Mouse (Mus musculus) midbrain, embryonic 12.5 days (tissue): Measurements from ENCODE around the gene Il15ra. TPM values are rescaled to one million over a fixed set of nuclear protein-coding genes. Genes with fewer than 3 reads are reported as not detected.

Source experiments
- ATAC-seq: fragments of 200-750 bp; cut with Nextera tagmentation; 2 replicates; pipeline ENCODE4 v1.8.0; 2017; ENCODE audit warnings: low read depth, moderate TSS enrichment, moderate library complexity; ENCODE audit not compliant: low FRiP score
- H3K27ac ChIP-seq: fragments of 300-500 bp; sonication (generic); replicated peaks from 2 replicates; pipeline ENCODE4 v1.5.1; 2016; ENCODE audit warnings: mild to moderate bottlenecking
- H3K27me3 ChIP-seq: fragments of 300-500 bp; sonication (generic); 2 replicates; pipeline ENCODE4 v1.6.1; 2016; ENCODE audit warnings: mild to moderate bottlenecking
- H3K36me3 ChIP-seq: fragments of 300-500 bp; sonication (generic); 2 replicates; pipeline ENCODE4 v1.6.1; 2016
- H3K4me1 ChIP-seq: fragments of 300-500 bp; sonication (generic); 2 replicates; pipeline ENCODE4 v1.6.1; 2016
- H3K4me2 ChIP-seq: fragments of 300-500 bp; sonication (generic); replicated peaks from 2 replicates; pipeline ENCODE4 v1.6.1; 2016; ENCODE audit warnings: mild to moderate bottlenecking, moderate library complexity
- H3K4me3 ChIP-seq: fragments of 300-500 bp; sonication (generic); 2 replicates; pipeline ENCODE4 v1.5.1; 2016; ENCODE audit warnings: mild to moderate bottlenecking
- H3K9ac ChIP-seq: fragments of 300-500 bp; sonication (generic); replicated peaks from 2 replicates; pipeline ENCODE4 v1.6.1; 2016; ENCODE audit warnings: mild to moderate bottlenecking, moderate library complexity
- H3K9me3 ChIP-seq: fragments of 300-500 bp; sonication (generic); 2 replicates; pipeline ENCODE4 v1.6.1; 2016; ENCODE audit warnings: mild to moderate bottlenecking
- WGBS: fragments of 180-500 bp; shearing (Covaris S2); methylation state at CpG from one replicate; pipeline ENCODE4 v1.1.7; 2016; 5-methylcytosine and 5-hydroxymethylcytosine counted together
- polyA plus RNA-seq: library from polyadenylated mRNA; unstranded; fragments of >200 nt; fragmentation: Nextera tagmentation; extraction: Ambion mirVana; gene quantifications from 2 replicates; pipeline ENCODE4 v1.2.1, GENCODE M21; 2016

The Il15ra gene
- polyA plus RNA-seq, 1 experiment from 2014 or later, result 0.91 TPM

DNA sequence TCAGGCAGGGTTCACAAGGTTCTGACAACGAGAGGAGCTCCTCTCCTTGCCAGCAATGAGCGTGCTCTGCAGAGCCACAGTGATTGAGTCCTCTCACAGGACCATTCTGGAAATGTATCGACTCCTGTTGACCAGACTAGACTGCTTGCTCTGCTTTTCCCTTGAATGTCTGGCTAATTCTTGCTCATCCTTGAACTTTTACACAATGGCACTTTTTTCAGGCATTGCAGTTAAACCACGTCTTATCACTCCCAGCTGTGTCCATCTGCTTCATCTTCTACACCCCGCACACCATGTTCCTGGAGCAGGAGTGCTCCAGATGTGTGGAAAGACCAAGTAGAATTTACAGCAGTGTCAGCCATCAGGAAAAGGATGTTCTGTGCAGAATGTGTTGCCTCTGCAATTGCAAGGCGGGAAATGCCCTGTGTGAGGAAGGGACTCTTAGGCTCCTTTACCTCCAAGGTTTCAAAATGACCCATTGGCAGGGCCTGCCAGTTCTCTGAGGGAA, 7.4 kb downstream of the Il15ra start:
- no peaks in the 10 kb centered on the region for H3K36me3 ChIP-seq
- H3K9ac ChIP-seq, result no peak overlapping the region
- ATAC-seq, result no peak
- H3K9me3 ChIP-seq, result no peaks in the 10 kb centered on the region
- 85% methylated on average over 6 of the region's 6 CpGs for WGBS
- H3K4me3 ChIP-seq, result no peak overlapping the region
- no peak overlapping the region for H3K27ac ChIP-seq
- peaks cover 6% of the 10 kb centered on the region; the same call in 1 of the 2 replicates for H3K27me3 ChIP-seq
- H3K4me2 ChIP-seq, result no peak overlapping the region
- H3K4me1 ChIP-seq, result no peaks in the 10 kb centered on the region

GRCm38 (mm10) chr2:11713021-11713420, 7.9 kb downstream of the Il15ra start:
- no peak for ATAC-seq
- H3K27ac ChIP-seq, result no peak overlapping the region
- H3K9me3 ChIP-seq, result no peaks in the 10 kb centered on the region
- no peaks in the 10 kb centered on the region for H3K36me3 ChIP-seq
- H3K9ac ChIP-seq, result no peak overlapping the region
- H3K4me2 ChIP-seq, result no peak overlapping the region
- 81% methylated on average over 3 of the region's 3 CpGs for WGBS
- no peaks in the 10 kb centered on the region for H3K4me1 ChIP-seq
- H3K4me3 ChIP-seq, result no peak overlapping the region
- H3K27me3 ChIP-seq, result peaks cover 6% of the 10 kb centered on the region; the same call in 1 of the 2 replicates

DNA sequence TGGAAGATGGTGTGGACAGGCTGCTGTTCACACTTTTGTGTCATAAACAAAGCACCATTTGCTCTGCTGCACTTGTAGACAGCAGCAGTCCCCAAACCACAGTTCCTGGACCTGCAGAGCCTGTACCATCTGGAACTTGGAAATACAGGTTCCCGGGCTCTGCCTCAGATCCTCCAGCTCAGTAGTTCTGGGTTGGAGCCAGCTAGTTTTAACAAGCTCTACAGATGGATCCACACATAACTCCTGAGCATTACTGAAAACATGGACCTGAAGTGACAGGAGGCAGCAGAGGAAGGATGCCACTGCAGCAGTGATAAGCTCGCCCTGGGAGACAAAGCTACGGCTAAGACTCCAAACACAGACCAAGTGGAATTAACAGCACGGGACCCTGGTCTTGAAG, 9.4 kb downstream of the Il15ra start:
- Histone ChIP-seq H3K4me1 (no peaks in the 10 kb centered on the region), H3K9ac (no peak overlapping the region), H3K27ac (no peak overlapping the region), H3K4me2 (no peak overlapping the region), H3K36me3 (no peaks in the 10 kb centered on the region), H3K4me3 (no peak overlapping the region), H3K9me3 (no peaks in the 10 kb centered on the region), H3K27me3 (no peaks in the 10 kb centered on the region)
- WGBS, result 87% methylated on average over 4 of the region's 4 CpGs
- ATAC-seq, result no peak

- H3K4me1 ChIP-seq, result no peaks in the 10 kb centered on the region
- no peaks in the 10 kb centered on the region for H3K27me3 ChIP-seq
- H3K27ac ChIP-seq, result no peak overlapping the region
- 84% methylated on average over 2 of the region's 2 CpGs for WGBS
- no peak for ATAC-seq
- no peak overlapping the region for H3K4me2 ChIP-seq
- H3K9me3 ChIP-seq, result no peaks in the 10 kb centered on the region
- no peak overlapping the region for H3K4me3 ChIP-seq
- no peaks in the 10 kb centered on the region for H3K36me3 ChIP-seq
- no peak overlapping the region for H3K9ac ChIP-seq
Observed at GRCm38 (mm10) chr2:11718573-11718972, 13.5 kb downstream of the Il15ra start.

- H3K4me2 ChIP-seq, result no peak overlapping the region
- no peaks in the 10 kb centered on the region for H3K4me1 ChIP-seq
- no peaks in the 10 kb centered on the region for H3K27me3 ChIP-seq
- no peak overlapping the region for H3K4me3 ChIP-seq
- no peak overlapping the region for H3K9ac ChIP-seq
- H3K9me3 ChIP-seq, result no peaks in the 10 kb centered on the region
- 90% methylated on average over 9 of the region's 9 CpGs for WGBS
- ATAC-seq, result no peak
- no peak overlapping the region for H3K27ac ChIP-seq
- H3K36me3 ChIP-seq, result no peaks in the 10 kb centered on the region
Observed at GRCm38 (mm10) chr2:11722564-11722963, 17.5 kb downstream of the Il15ra start.

DNA sequence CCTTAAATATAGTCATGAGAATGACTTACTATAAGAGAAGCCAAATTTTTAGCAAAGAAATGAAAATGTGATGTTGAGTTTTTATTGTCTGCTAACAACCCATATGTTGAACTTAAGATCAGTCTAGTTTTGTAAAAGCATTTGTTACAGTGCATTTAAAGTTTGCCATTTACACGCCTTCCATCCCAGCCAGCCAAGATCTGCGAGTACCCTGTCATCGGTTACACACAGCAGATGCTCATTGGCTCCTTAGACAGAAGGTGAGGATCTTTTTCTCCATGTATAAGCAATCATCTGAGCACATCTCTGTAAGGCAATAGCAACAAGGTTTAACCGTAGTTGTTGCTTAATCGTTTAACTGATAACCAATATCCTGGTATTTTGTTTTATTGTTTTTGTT, 22.5 kb downstream of the Il15ra start:
- no peak for ATAC-seq

GRCm38 (mm10) chr2:11729091-11729490, 24.0 kb downstream of the Il15ra start:
- no peaks in the 10 kb centered on the region for H3K4me1 ChIP-seq
- H3K36me3 ChIP-seq, result no peaks in the 10 kb centered on the region
- no peak overlapping the region for H3K4me2 ChIP-seq
- no peak for ATAC-seq
- H3K9ac ChIP-seq, result no peak overlapping the region
- 68% methylated on average over 3 of the region's 3 CpGs for WGBS
- no peak overlapping the region for H3K4me3 ChIP-seq
- H3K9me3 ChIP-seq, result no peaks in the 10 kb centered on the region
- no peak overlapping the region for H3K27ac ChIP-seq
- no peaks in the 10 kb centered on the region for H3K27me3 ChIP-seq

More for the DNA sequence above, 22.5 kb downstream of the Il15ra start:
- 94% methylated on average over 5 of the region's 5 CpGs for WGBS
- Histone ChIP-seq H3K4me1 (no peaks in the 10 kb centered on the region), H3K4me3 (no peak overlapping the region), H3K9ac (no peak overlapping the region), H3K27me3 (no peaks in the 10 kb centered on the region), H3K36me3 (no peaks in the 10 kb centered on the region), H3K9me3 (no peaks in the 10 kb centered on the region), H3K27ac (no peak overlapping the region), H3K4me2 (no peak overlapping the region)

DNA sequence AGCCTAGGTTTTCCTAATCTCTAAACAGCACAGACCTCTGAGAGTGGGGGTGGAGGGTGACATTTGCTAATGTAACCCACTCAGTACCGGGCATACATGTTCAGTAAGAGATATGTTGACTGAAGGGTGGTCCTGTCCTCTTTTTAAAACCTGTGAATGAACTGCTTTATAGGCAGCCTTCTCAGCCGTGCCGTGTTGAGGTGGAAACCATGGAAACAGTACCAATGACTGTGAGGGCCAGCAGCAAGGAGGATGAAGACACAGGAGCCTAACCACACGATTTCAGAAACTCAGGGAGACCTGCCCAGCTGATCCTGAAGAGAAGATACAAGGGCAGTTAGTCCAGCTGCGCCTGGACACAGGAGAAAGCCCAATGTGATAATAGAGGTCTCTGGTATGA, 27.9 kb downstream of the Il15ra start:
- Histone ChIP-seq H3K4me3 (no peak overlapping the region), H3K9me3 (no peaks in the 10 kb centered on the region), H3K27ac (no peak overlapping the region), H3K4me1 (no peaks in the 10 kb centered on the region), H3K27me3 (no peaks in the 10 kb centered on the region), H3K4me2 (no peak overlapping the region), H3K9ac (no peak overlapping the region), H3K36me3 (no peaks in the 10 kb centered on the region)
- ATAC-seq, result no peak
- 63% methylated on average over 5 of the region's 5 CpGs for WGBS

DNA sequence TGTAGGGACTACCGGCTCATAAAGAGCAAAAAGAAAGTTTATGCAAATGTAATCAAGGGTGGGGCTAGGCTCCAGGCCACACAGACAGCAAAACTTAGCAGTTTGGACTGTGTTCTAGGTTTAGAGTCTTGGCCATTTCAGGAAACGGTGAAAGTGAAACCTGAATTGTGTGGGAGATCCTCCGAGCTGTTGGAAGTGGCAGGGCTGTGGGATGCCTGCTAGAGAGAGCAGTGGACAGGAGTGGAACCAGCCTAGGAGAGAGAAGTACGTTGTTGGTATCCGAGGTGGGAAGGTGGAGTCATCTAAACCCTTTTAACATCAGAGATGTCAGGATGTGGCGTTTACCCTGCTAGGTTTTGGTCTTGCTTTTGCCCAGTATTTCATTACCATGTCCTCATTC, 30.8 kb downstream of the Il15ra start:
- no peak overlapping the region for H3K4me2 ChIP-seq
- ATAC-seq, result no peak
- H3K9ac ChIP-seq, result no peak overlapping the region
- no peak overlapping the region for H3K27ac ChIP-seq
- peaks cover 23% of the 10 kb centered on the region for H3K36me3 ChIP-seq
- 90% methylated on average over 6 of the region's 6 CpGs for WGBS
- H3K27me3 ChIP-seq, result no peaks in the 10 kb centered on the region
- H3K4me1 ChIP-seq, result no peaks in the 10 kb centered on the region
- no peak overlapping the region for H3K4me3 ChIP-seq
- H3K9me3 ChIP-seq, result no peaks in the 10 kb centered on the region

DNA sequence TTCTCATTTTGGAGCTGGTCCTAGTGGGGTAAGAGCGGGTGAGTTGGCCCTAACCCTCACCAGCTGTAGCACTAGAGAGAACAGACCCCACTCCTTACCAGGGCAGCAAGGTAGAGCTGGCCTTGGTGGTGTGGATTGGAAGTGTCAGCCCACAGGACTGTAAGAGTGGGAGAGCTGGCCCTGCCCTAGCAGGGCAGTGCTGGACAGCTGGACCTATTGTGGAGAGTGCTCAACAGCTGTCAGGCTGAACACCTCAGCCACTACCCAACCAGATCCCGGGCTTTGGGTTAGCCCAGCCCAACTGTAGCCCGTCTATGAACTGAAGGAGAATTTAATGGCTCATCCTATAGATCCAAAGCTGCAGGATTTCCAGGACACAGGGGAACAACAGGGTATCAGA, 33.7 kb downstream of the Il15ra start:
- Histone ChIP-seq H3K27me3 (no peaks in the 10 kb centered on the region), H3K9ac (no peak overlapping the region), H3K4me1 (no peaks in the 10 kb centered on the region), H3K9me3 (no peaks in the 10 kb centered on the region), H3K36me3 (peaks cover 52% of the 10 kb centered on the region), H3K4me2 (no peak overlapping the region), H3K4me3 (no peak overlapping the region), H3K27ac (no peak overlapping the region)
- no peak for ATAC-seq
- WGBS, result 92% methylated on average over 3 of the region's 3 CpGs

DNA sequence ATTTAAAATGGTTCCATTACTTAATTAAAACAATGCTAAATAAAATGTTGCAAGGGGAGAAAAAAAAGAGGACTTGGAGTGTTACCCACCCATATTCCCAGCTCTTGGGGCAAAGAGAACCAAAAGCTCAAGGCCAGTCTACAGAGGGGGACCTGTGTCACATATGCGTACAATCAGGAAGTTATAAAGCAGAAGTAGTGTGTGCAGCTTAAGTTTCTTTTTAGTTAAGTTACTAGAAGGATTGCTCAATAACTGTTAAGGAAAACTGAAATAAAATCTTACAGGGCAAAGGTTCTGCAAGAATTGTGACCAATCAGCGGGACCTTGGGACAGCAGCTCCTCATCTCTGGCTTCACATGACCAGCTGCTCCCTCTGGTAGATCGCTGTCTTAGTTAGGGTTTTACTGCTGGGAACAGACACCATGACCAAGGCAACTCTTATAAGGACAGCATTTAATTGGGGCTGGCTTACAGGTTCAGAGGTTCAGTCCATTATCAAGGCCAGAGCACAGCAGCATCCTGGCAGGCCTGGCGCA, 34.5 kb downstream of the Il15ra start:
- no peak for ATAC-seq
- H3K27me3 ChIP-seq, result no peaks in the 10 kb centered on the region
- H3K9ac ChIP-seq, result no peak overlapping the region
- H3K9me3 ChIP-seq, result no peaks in the 10 kb centered on the region
- H3K27ac ChIP-seq, result no peak overlapping the region
- no peak overlapping the region for H3K4me2 ChIP-seq
- H3K36me3 ChIP-seq, result peaks cover 60% of the 10 kb centered on the region
- WGBS, result 94% methylated on average over 4 of the region's 4 CpGs
- no peaks in the 10 kb centered on the region for H3K4me1 ChIP-seq
- no peak overlapping the region for H3K4me3 ChIP-seq

DNA sequence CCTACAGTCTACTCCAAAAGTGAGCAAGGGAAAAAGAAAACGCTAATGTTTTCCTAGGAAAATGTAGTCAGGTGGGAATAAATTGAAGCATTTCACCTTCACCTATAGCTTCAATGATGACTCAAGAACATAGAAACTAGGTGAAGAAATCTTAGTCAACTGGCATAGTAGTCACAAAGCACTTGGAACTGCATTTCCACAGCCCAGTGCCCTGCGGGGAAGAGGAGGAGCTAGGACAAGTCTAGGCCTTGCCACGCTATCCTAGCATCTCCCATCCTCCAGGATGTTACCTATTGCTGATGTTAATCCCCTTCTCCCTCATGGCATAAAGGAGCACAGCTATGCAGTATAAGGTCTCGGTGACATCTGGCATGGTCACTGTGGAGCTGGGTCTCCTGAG, 57.5 kb downstream of the Il15ra start:
- no peaks in the 10 kb centered on the region for H3K27me3 ChIP-seq
- no peak for ATAC-seq
- H3K4me3 ChIP-seq, result no peak overlapping the region
- 93% methylated on average over 4 of the region's 4 CpGs for WGBS
- H3K4me1 ChIP-seq, result no peaks in the 10 kb centered on the region
- H3K9me3 ChIP-seq, result no peaks in the 10 kb centered on the region
- no peak overlapping the region for H3K4me2 ChIP-seq
- no peak overlapping the region for H3K9ac ChIP-seq
- no peak overlapping the region for H3K27ac ChIP-seq
- H3K36me3 ChIP-seq, result peaks cover 98% of the 10 kb centered on the region

- Histone ChIP-seq H3K27me3 (no peaks in the 10 kb centered on the region), H3K27ac (no peak overlapping the region), H3K4me3 (no peak overlapping the region), H3K4me1 (no peaks in the 10 kb centered on the region), H3K4me2 (no peak overlapping the region), H3K9me3 (no peaks in the 10 kb centered on the region), H3K9ac (no peak overlapping the region), H3K36me3 (peaks cover 81% of the 10 kb centered on the region)
- 97% methylated on average over 4 of the region's 4 CpGs for WGBS
- ATAC-seq, result no peak
Observed at GRCm38 (mm10) chr2:11765694-11766093, 60.6 kb downstream of the Il15ra start.
